Comparison of ENCODE assay signal across 12 mouse cellular contexts in genomic region chr17:24647493-24647892, GRCm38 (mm10). TPM values are rescaled to one million over a fixed set of nuclear protein-coding genes. Genes with fewer than 3 reads are reported as not detected.
DNase-seq lines count a peak whose midpoint lies in the region; ATAC-seq and TF ChIP-seq lines count a peak whose summit lies in the region.
"Had no signal": no experiment of that assay in that cellular context is flagged by ENCODE, and none has a peak within 500 bp of the region (broad histone marks: within the 10 kb centered on the region; RNA-seq: fewer than 3 reads in every experiment).

No protein-coding gene starts in this region.

- H3K9ac ChIP-seq in lung, embryonic 14.5 days: no peak overlapping the region
- 0 out of 2 replicates have a peak overlapping the region, but pooled peaks have one; percentile 42 for H3K9ac ChIP-seq in intestine, embryonic 16.5 days (ENCODE audit: low read depth, low read length)
- H3K9ac ChIP-seq in stomach, embryonic 15.5 days: no peak overlapping the region

- peaks cover 8% of the 10 kb centered on the region; the same call in 1 of the 2 replicates for H3K36me3 ChIP-seq in lung, embryonic 14.5 days (ENCODE audit: insufficient read depth)
- H3K36me3 ChIP-seq in intestine, embryonic 16.5 days (ENCODE audit: control insufficient read depth, insufficient read depth, low read length): no peaks in the 10 kb centered on the region
- no peaks in the 10 kb centered on the region for H3K36me3 ChIP-seq in stomach, embryonic 15.5 days

- H3K27ac ChIP-seq in lung, embryonic 14.5 days (ENCODE audit: low read depth): peak overlapping the region; percentile 54; the same call in 1 of the 2 replicates
- H3K27ac ChIP-seq in intestine, embryonic 16.5 days (ENCODE audit: low read length): no peak overlapping the region
- H3K27ac ChIP-seq in stomach, embryonic 15.5 days: peak overlapping the region; percentile 40; the same call in 1 of the 2 replicates

- 68% methylated on average over 11 of the region's 11 CpGs for WGBS in lung, embryonic 14.5 days
- WGBS in intestine, embryonic 16.5 days: 86% methylated on average over 11 of the region's 11 CpGs
- WGBS in stomach, embryonic 15.5 days: 83% methylated on average over 11 of the region's 11 CpGs

- intact Hi-C loops in heart, postnatal 36 days (cut with DNase I): no loop called here

- H3K4me1 ChIP-seq in lung, embryonic 14.5 days (ENCODE audit: insufficient read depth): peaks cover 24% of the 10 kb centered on the region
- H3K4me1 ChIP-seq in intestine, embryonic 16.5 days (ENCODE audit: control insufficient read depth, insufficient read depth, low read length): peaks cover 45% of the 10 kb centered on the region
- peaks cover 37% of the 10 kb centered on the region; the same call in 1 of the 2 replicates for H3K4me1 ChIP-seq in stomach, embryonic 15.5 days

- H3K4me2 ChIP-seq in lung, embryonic 14.5 days: peak overlapping the region; percentile 25; the same call in 1 of the 2 replicates
- 0 out of 2 replicates have a peak overlapping the region, but pooled peaks have one; percentile 14 for H3K4me2 ChIP-seq in intestine, embryonic 16.5 days (ENCODE audit: low read depth, low read length)
- peak overlapping the region; percentile 30 for H3K4me2 ChIP-seq in stomach, embryonic 15.5 days

- ATAC-seq in lung, embryonic 14.5 days (ENCODE audit: insufficient read depth): no peak
- ATAC-seq in intestine, embryonic 16.5 days: no peak
- ATAC-seq in stomach, embryonic 15.5 days (ENCODE audit: insufficient read depth, low FRiP score, low read depth): no peak

- H3K4me3 ChIP-seq in lung, embryonic 14.5 days (ENCODE audit: low read depth, low read length): peak overlapping the region; percentile 2; the same call in 1 of the 2 replicates
- no peak overlapping the region for H3K4me3 ChIP-seq in intestine, embryonic 16.5 days (ENCODE audit: low read length)
- H3K4me3 ChIP-seq in stomach, embryonic 15.5 days (replicated peaks): 0 out of 2 replicates have a peak overlapping the region, but pooled peaks have one; percentile 4

- no peak for TF ChIP-seq CTCF in lung, embryonic 14.5 days (IDR thresholded peaks at IDR 0.05; ENCODE audit: low read depth)

- peak; percentile 97 for DNase-seq in heart, adult 11 months
- no peak for DNase-seq in heart, postnatal 36 days
- no peak for DNase-seq in lung, embryonic 14.5 days
- no peak for DNase-seq in lung, postnatal 36 days
- DNase-seq in testis, postnatal 10 days (ENCODE audit: low spot score): no peak
- no peak for DNase-seq in adrenal gland, postnatal 4 days (ENCODE audit: low spot score in 2 of 2)
- DNase-seq: gastrocnemius, postnatal 36 days; retina, postnatal 1 day; thymus, postnatal 25 days had no signal

- no peaks in the 10 kb centered on the region for H3K27me3 ChIP-seq in lung, embryonic 14.5 days (ENCODE audit: insufficient read depth, low read length)
- no peaks in the 10 kb centered on the region for H3K27me3 ChIP-seq in intestine, embryonic 16.5 days (replicated peaks; ENCODE audit: control insufficient read depth, insufficient read depth, low read length)
- H3K27me3 ChIP-seq in stomach, embryonic 15.5 days (replicated peaks): no peaks in the 10 kb centered on the region

- no peaks in the 10 kb centered on the region for H3K9me3 ChIP-seq in lung, embryonic 14.5 days (ENCODE audit: low read depth, low read length)
- no peaks in the 10 kb centered on the region for H3K9me3 ChIP-seq in intestine, embryonic 16.5 days (ENCODE audit: control insufficient read depth, low read length)
- H3K9me3 ChIP-seq in stomach, embryonic 15.5 days: no peaks in the 10 kb centered on the region

RNA-seq across cellular contexts. Expression of gene Slc9a3r2, which starts 2.6 kb away (rescaled TPM):
- total RNA-seq in heart, postnatal 36 days (2021): 100 to 1,000 TPM in 1 of 2 experiments, 10 to 100 TPM in 1; 91.1 to 140 TPM
- 67.8 and 68.3 TPM in 2 replicates for polyA plus RNA-seq in lung, embryonic 14.5 days (2014; fragmentation: Nextera tagmentation; extraction: Ambion mirVana)
- 37.5 and 38.6 TPM in 2 replicates for polyA plus RNA-seq in intestine, embryonic 16.5 days (2015; fragmentation: Nextera tagmentation; extraction: Ambion mirVana)
- 51.0 and 53.7 TPM in 2 replicates for polyA plus RNA-seq in stomach, embryonic 15.5 days (2015; fragmentation: Nextera tagmentation; extraction: Ambion mirVana)
- total RNA-seq in adrenal gland, postnatal 4 days (2021): 10 to 100 TPM; 62.2 to 64.2 TPM

RNA-seq across cellular contexts. Expression of gene Npw, which starts 10.8 kb away (rescaled TPM):
- total RNA-seq in heart, postnatal 36 days (2021): not detected
- polyA plus RNA-seq in lung, embryonic 14.5 days (2014; fragmentation: Nextera tagmentation; extraction: Ambion mirVana): 0.78 and 1.0 TPM in 2 replicates
- 0.29 TPM in 1 of 2 replicates, not detected in the other for polyA plus RNA-seq in intestine, embryonic 16.5 days (2015; fragmentation: Nextera tagmentation; extraction: Ambion mirVana)
- polyA plus RNA-seq in stomach, embryonic 15.5 days (2015; fragmentation: Nextera tagmentation; extraction: Ambion mirVana): 0.30 and 0.46 TPM in 2 replicates
- total RNA-seq in adrenal gland, postnatal 4 days (2021): not detected
- total RNA-seq: CH12.LX; gastrocnemius, postnatal 36 days had no signal

RNA-seq across cellular contexts. Expression of gene Nthl1, which starts 15.0 kb away (rescaled TPM):
- 1 to 10 TPM; 3.3 to 4.1 TPM for total RNA-seq in heart, postnatal 36 days (2021)
- 15.9 and 18.6 TPM in 2 replicates for polyA plus RNA-seq in lung, embryonic 14.5 days (2014; fragmentation: Nextera tagmentation; extraction: Ambion mirVana)
- 17.2 and 18.1 TPM in 2 replicates for polyA plus RNA-seq in intestine, embryonic 16.5 days (2015; fragmentation: Nextera tagmentation; extraction: Ambion mirVana)
- 18.7 and 20.3 TPM in 2 replicates for polyA plus RNA-seq in stomach, embryonic 15.5 days (2015; fragmentation: Nextera tagmentation; extraction: Ambion mirVana)
- 10 to 100 TPM; 13.3 to 13.8 TPM for total RNA-seq in adrenal gland, postnatal 4 days (2021)

RNA-seq across cellular contexts. Expression of gene Tsc2, which starts 15.1 kb away (rescaled TPM):
- 100 to 1,000 TPM; 106 to 112 TPM for total RNA-seq in heart, postnatal 36 days (2021)
- 62.2 and 66.5 TPM in 2 replicates for polyA plus RNA-seq in lung, embryonic 14.5 days (2014; fragmentation: Nextera tagmentation; extraction: Ambion mirVana)
- polyA plus RNA-seq in intestine, embryonic 16.5 days (2015; fragmentation: Nextera tagmentation; extraction: Ambion mirVana): 38.5 and 41.8 TPM in 2 replicates
- 45.4 TPM in 2 replicates for polyA plus RNA-seq in stomach, embryonic 15.5 days (2015; fragmentation: Nextera tagmentation; extraction: Ambion mirVana)
- 100 to 1,000 TPM; 110 to 119 TPM for total RNA-seq in adrenal gland, postnatal 4 days (2021)

RNA-seq across cellular contexts. Expression of gene Zfp598, which starts 22.0 kb away (rescaled TPM):
- 10 to 100 TPM; 17.3 to 19.0 TPM for total RNA-seq in heart, postnatal 36 days (2021)
- polyA plus RNA-seq in lung, embryonic 14.5 days (2014; fragmentation: Nextera tagmentation; extraction: Ambion mirVana): 32.9 and 34.0 TPM in 2 replicates
- 11.0 and 15.4 TPM in 2 replicates for polyA plus RNA-seq in intestine, embryonic 16.5 days (2015; fragmentation: Nextera tagmentation; extraction: Ambion mirVana)
- polyA plus RNA-seq in stomach, embryonic 15.5 days (2015; fragmentation: Nextera tagmentation; extraction: Ambion mirVana): 19.3 and 22.1 TPM in 2 replicates
- total RNA-seq in adrenal gland, postnatal 4 days (2021): 10 to 100 TPM; 47.5 to 48.9 TPM
